Mouse (Mus musculus): ENCODE results near the gene Tmem109. TPM values are rescaled to one million over a fixed set of nuclear protein-coding genes. Genes with fewer than 3 reads are reported as not detected.

Tmem109 gene
- polyA plus RNA-seq, 1 experiment from 2014 or later: 20.0 TPM

DNA sequence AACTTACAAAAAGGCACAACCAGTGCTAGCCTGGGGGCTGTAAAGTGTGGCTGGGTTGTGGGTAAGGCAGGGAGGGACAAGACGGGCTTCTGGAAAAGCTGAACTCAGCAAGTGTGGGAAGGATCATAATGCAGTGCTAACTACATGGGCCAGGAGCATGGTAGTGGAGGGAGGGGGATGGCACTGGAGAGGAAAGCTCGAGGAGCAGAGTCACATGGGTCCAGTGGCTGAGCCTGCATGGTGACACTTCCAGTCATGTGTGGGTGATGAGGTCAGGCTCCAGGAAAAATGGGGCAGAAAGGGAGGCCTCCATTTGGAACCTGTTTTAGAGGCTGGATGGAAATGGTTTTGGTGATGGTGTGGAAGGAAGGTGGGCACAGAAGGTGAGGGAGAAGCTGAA lies 25.3 kb downstream of the Tmem109 start:
- Histone ChIP-seq H3K36me3 (ENCODE audit: control insufficient read depth, insufficient read depth) (no peaks in the 10 kb centered on the region), H3K4me1 (ENCODE audit: control insufficient read depth, low read depth, low read length) (no peaks in the 10 kb centered on the region), H3K4me3 (ENCODE audit: low read depth, low read length) (no peak overlapping the region), H3K9ac (ENCODE audit: low read depth, low read length) (no peak overlapping the region), H3K9me3 (replicated peaks; ENCODE audit: control insufficient read depth, low read length) (no peaks in the 10 kb centered on the region), H3K4me2 (ENCODE audit: low read depth, low read length) (no peak overlapping the region), H3K27ac (ENCODE audit: low read length) (no peak overlapping the region), H3K27me3 (ENCODE audit: control insufficient read depth, insufficient read depth, low read depth, low read length) (no peaks in the 10 kb centered on the region)
- no peak for ATAC-seq (ENCODE audit: low read depth)
- 37% methylated on average over 2 of the region's 2 CpGs for WGBS (ENCODE audit: insufficient replicate concordance)

DNA sequence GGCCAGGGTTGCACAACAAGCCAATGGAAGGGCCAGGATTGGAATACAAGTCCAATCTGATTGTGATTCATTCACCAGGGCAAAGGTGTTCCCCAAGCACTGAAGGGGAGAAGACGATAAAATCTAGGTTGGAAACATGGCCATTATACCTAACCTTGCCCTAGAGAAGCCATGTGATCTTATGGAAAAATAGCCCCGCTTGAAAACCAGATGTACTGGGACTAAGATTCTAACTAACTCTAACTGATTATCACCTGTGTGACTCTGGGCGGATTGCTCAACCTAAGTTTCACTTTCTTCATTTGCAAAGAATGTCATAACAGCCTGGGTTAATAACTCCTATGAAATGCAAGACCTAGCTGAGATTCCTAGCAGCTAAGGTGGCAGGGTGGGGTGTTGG lies 26.4 kb downstream of the Tmem109 start:
- Histone ChIP-seq H3K4me1 (ENCODE audit: control insufficient read depth, low read depth, low read length) (no peaks in the 10 kb centered on the region), H3K9ac (ENCODE audit: low read depth, low read length) (no peak overlapping the region), H3K36me3 (ENCODE audit: control insufficient read depth, insufficient read depth) (no peaks in the 10 kb centered on the region), H3K4me2 (ENCODE audit: low read depth, low read length) (no peak overlapping the region), H3K9me3 (replicated peaks; ENCODE audit: control insufficient read depth, low read length) (no peaks in the 10 kb centered on the region), H3K4me3 (ENCODE audit: low read depth, low read length) (no peak overlapping the region), H3K27ac (ENCODE audit: low read length) (no peak overlapping the region), H3K27me3 (ENCODE audit: control insufficient read depth, insufficient read depth, low read depth, low read length) (no peaks in the 10 kb centered on the region)
- no peak for ATAC-seq (ENCODE audit: low read depth)
- WGBS (ENCODE audit: insufficient replicate concordance): 58% methylated on average over 3 of the region's 3 CpGs

DNA sequence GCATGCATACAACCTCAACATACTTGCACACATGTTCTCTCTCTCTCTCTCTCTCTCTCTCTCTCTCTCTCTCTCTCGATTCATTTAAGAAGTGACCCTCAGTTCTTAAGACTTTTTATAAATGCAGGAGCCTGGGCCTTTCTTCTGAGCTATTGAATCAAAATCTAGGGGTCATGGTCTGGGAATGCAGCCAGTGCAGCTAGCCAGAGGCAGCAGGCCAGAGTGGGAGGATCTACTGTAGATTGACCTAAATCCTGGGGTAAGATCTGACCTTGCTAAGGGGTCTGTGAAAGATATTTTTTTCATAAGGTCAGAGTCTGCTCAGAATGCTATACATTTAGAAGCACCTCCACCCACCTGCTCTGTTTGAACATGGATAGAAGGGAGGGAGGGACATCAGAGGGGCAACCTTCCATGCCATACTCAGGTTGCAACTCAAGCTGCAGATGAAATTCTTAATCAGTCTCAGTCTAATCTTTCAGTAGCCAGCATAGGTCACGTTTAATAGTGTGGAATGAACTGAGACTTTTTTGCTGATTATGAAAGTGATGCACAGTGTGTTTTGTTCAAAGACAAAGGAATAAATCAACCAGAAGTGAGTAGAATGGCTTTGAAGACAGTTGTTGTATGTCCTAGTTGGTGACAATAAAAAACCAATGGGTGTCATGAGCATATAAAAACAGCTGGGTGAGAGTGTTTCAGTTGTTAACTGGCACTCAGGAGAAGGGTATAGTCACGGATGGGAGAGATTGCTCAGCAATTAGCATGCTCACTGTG lies 34.3 kb downstream of the Tmem109 start:
- H3K27ac ChIP-seq (ENCODE audit: low read length): no peak overlapping the region
- no peak overlapping the region for H3K4me3 ChIP-seq (ENCODE audit: low read depth, low read length)
- whole genome bisulfite sequencing (ENCODE audit: insufficient replicate concordance): 36% methylated on average over 3 of the region's 3 CpGs
- H3K4me1 ChIP-seq (ENCODE audit: control insufficient read depth, low read depth, low read length): no peaks in the 10 kb centered on the region
- ATAC-seq (ENCODE audit: low read depth): no peak
- H3K9me3 ChIP-seq (replicated peaks; ENCODE audit: control insufficient read depth, low read length): no peaks in the 10 kb centered on the region
- H3K36me3 ChIP-seq (ENCODE audit: control insufficient read depth, insufficient read depth): no peaks in the 10 kb centered on the region
- H3K27me3 ChIP-seq (ENCODE audit: control insufficient read depth, insufficient read depth, low read depth, low read length): no peaks in the 10 kb centered on the region
- no peak overlapping the region for H3K9ac ChIP-seq (ENCODE audit: low read depth, low read length)
- H3K4me2 ChIP-seq (ENCODE audit: low read depth, low read length): no peak overlapping the region

DNA sequence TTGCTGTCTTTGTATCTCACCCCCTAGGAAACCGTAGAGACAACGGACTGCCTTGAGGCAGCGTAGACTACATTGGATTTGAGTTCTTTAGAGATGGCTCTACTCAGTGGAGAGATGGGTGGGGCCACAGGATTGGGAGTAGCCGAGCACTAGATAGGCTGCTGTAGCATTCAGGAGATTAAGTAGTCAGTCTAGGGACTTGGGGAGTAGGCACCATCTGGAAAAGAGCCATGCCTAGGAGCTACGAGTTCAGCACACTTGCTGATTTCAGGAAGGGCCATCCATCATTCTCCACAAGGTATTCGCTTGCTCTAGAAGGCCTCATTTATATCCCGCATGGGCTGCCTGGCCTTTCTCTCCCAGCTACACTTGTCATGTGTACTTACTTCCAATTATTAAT lies 35.7 kb downstream of the Tmem109 start:
- no peak overlapping the region for H3K4me2 ChIP-seq (ENCODE audit: low read depth, low read length)
- 64% methylated on average over 7 of the region's 7 CpGs for WGBS (ENCODE audit: insufficient replicate concordance)
- ATAC-seq (ENCODE audit: low read depth): no peak
- H3K9me3 ChIP-seq (replicated peaks; ENCODE audit: control insufficient read depth, low read length): no peaks in the 10 kb centered on the region
- no peak overlapping the region for H3K4me3 ChIP-seq (ENCODE audit: low read depth, low read length)
- H3K9ac ChIP-seq (ENCODE audit: low read depth, low read length): no peak overlapping the region
- H3K4me1 ChIP-seq (ENCODE audit: control insufficient read depth, low read depth, low read length): no peaks in the 10 kb centered on the region
- H3K27me3 ChIP-seq (ENCODE audit: control insufficient read depth, insufficient read depth, low read depth, low read length): no peaks in the 10 kb centered on the region
- no peaks in the 10 kb centered on the region for H3K36me3 ChIP-seq (ENCODE audit: control insufficient read depth, insufficient read depth)
- no peak overlapping the region for H3K27ac ChIP-seq (ENCODE audit: low read length)

DNA sequence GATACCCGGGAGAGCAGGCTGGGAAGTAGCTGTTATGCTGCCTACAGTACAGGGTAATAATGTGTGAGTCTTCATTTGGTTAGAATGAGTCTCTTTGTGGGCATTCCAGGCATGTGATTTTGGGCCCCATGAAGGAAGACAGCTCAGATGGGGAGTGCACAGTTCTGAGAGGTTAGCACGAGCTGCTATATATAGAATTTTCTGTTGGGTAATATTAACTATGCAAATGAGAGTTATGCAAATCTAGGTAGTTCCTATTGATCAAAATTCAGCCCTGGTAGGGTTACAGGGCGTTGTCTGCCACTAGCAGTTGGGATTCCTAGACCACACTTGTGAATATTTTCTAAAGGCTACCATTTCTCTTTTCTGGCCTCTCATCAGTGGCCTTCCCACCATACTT lies 36.3 kb downstream of the Tmem109 start:
- ATAC-seq (ENCODE audit: low read depth): no peak

DNA sequence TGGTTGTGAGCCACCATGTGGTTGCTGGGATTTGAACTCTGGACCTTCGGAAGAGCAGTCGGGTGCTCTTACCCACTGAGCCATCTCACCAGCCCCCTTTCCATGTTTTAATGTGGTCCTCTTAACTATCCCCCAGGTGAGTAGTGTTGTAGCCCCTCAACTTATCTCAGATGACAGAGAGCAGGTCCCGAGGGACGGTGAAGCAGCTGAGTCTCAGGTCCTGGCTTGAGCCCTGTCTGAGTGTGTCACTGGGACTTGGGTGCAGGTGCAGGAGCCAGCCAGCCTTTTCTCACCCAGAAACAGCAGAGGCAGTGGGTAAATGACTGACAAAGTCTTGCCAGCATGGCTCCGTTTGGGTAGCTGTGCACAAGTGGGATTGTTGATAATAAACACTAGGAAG lies 37.6 kb downstream of the Tmem109 start:
- 62% methylated on average over 5 of the region's 5 CpGs for WGBS (ENCODE audit: insufficient replicate concordance)
- Histone ChIP-seq H3K4me3 (ENCODE audit: low read depth, low read length) (no peak overlapping the region), H3K27me3 (ENCODE audit: control insufficient read depth, insufficient read depth, low read depth, low read length) (no peaks in the 10 kb centered on the region), H3K9me3 (replicated peaks; ENCODE audit: control insufficient read depth, low read length) (no peaks in the 10 kb centered on the region), H3K4me1 (ENCODE audit: control insufficient read depth, low read depth, low read length) (no peaks in the 10 kb centered on the region), H3K9ac (ENCODE audit: low read depth, low read length) (no peak overlapping the region), H3K27ac (ENCODE audit: low read length) (no peak overlapping the region), H3K4me2 (ENCODE audit: low read depth, low read length) (no peak overlapping the region), H3K36me3 (ENCODE audit: control insufficient read depth, insufficient read depth) (no peaks in the 10 kb centered on the region)
- no peak for ATAC-seq (ENCODE audit: low read depth)

More for the DNA sequence above, 36.3 kb downstream of the Tmem109 start:
- Histone ChIP-seq H3K4me1 (ENCODE audit: control insufficient read depth, low read depth, low read length) (no peaks in the 10 kb centered on the region), H3K27me3 (ENCODE audit: control insufficient read depth, insufficient read depth, low read depth, low read length) (no peaks in the 10 kb centered on the region), H3K27ac (ENCODE audit: low read length) (no peak overlapping the region), H3K9ac (ENCODE audit: low read depth, low read length) (no peak overlapping the region), H3K4me3 (ENCODE audit: low read depth, low read length) (no peak overlapping the region), H3K36me3 (ENCODE audit: control insufficient read depth, insufficient read depth) (no peaks in the 10 kb centered on the region), H3K9me3 (replicated peaks; ENCODE audit: control insufficient read depth, low read length) (no peaks in the 10 kb centered on the region), H3K4me2 (ENCODE audit: low read depth, low read length) (no peak overlapping the region)
- WGBS (ENCODE audit: insufficient replicate concordance): 54% methylated on average over 3 of the region's 3 CpGs

DNA sequence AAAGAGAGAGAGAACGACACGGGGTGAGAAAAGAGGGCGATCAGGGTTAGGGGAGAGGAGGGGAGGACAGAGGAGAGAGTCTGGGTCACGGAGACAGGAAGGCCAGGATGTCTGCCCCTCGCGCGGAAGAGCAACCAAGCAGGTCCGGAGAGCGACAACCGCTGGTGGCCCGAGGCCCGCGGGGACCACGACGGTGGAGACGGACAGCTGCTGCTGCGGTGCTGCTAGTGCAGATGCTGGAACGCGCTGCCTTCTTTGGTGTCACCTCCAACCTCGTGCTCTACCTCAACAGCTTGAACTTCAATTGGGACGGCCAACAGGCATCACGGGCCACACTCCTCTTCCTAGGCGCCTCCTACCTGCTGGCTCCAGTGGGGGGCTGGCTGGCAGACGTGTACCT lies 38.9 kb downstream of the Tmem109 start:
- Histone ChIP-seq H3K27me3 (ENCODE audit: control insufficient read depth, insufficient read depth, low read depth, low read length) (no peaks in the 10 kb centered on the region), H3K4me3 (ENCODE audit: low read depth, low read length) (peak overlapping the region; percentile 20), H3K9me3 (replicated peaks; ENCODE audit: control insufficient read depth, low read length) (no peaks in the 10 kb centered on the region), H3K4me1 (ENCODE audit: control insufficient read depth, low read depth, low read length) (no peaks in the 10 kb centered on the region), H3K36me3 (ENCODE audit: control insufficient read depth, insufficient read depth) (no peaks in the 10 kb centered on the region), H3K27ac (ENCODE audit: low read length) (no peak overlapping the region), H3K4me2 (ENCODE audit: low read depth, low read length) (peak overlapping the region; percentile 38), H3K9ac (ENCODE audit: low read depth, low read length) (no peak overlapping the region)
- WGBS (ENCODE audit: insufficient replicate concordance): 35% methylated on average over 24 of the region's 24 CpGs
- ATAC-seq (ENCODE audit: low read depth): 0 out of 2 replicates have a peak, but pooled peaks have one; percentile 28

DNA sequence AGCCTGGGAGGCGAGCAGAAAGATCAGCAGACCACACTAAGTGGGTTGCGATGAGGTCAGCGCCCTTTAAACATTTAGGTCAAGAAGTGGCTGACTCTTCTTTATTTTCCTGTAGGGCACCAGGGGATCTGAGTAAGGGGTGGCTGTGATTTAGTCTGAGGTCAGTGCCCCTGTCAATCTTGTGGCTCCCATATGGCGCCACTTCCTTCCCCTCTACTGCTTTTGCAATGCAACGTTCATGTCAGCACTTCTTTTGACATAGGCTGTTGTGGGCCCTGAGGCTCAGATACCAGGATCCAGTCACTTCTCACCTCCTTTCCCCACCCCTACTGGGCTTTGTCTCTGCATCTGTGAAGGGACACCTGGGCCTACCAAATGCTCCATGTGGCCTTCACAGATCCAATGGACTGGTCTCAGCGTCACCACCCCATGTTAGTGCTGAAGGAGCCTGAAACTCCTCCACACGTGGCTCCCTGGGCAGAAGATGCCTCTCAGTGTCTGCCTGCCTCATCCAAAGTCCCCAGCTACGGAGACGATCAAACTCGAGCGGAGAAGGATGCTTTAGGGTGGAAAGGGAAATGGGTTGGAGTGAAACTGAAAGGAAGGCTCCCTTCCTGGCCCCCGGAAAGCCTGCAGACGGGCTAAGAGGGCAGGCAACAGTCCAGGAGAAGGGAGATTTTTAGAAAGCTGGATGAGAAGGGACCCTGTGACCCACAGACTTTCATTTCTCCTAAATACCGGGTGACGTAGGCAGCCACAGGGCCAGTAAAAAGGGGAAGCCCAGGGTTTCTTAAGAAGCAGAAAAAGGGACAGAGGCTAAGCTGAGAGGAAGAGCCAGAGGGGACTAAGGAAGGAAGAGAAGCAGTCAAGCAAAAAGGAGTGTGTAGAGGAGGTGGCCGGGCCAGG lies 39.8 kb downstream of the Tmem109 start:
- H3K27me3 ChIP-seq (ENCODE audit: control insufficient read depth, insufficient read depth, low read depth, low read length): no peaks in the 10 kb centered on the region
- peak overlapping the region; percentile 38 for H3K4me2 ChIP-seq (ENCODE audit: low read depth, low read length)
- H3K27ac ChIP-seq (ENCODE audit: low read length): peak overlapping the region; percentile 79
- H3K4me1 ChIP-seq (ENCODE audit: control insufficient read depth, low read depth, low read length): no peaks in the 10 kb centered on the region
- H3K4me3 ChIP-seq (ENCODE audit: low read depth, low read length): 0 out of 2 replicates have a peak overlapping the region, but pooled peaks have one; percentile 14
- no peaks in the 10 kb centered on the region for H3K9me3 ChIP-seq (replicated peaks; ENCODE audit: control insufficient read depth, low read length)
- ATAC-seq (ENCODE audit: low read depth): peak; percentile 58
- no peaks in the 10 kb centered on the region for H3K36me3 ChIP-seq (ENCODE audit: control insufficient read depth, insufficient read depth)
- H3K9ac ChIP-seq (ENCODE audit: low read depth, low read length): no peak overlapping the region; the same call in 1 of the 2 replicates
- WGBS (ENCODE audit: insufficient replicate concordance): 20% methylated on average over 16 of the region's 16 CpGs
